Mouse (Mus musculus): ENCODE results near the gene Emilin2.

- TF ChIP-seq CTCF (IDR thresholded peaks at IDR 0.05; ENCODE audit: borderline replicate concordance, extremely low read depth, insufficient read depth, insufficient read length) = no peak
- no peak for TF ChIP-seq POLR2A (IDR thresholded peaks at IDR 0.05; ENCODE audit: borderline replicate concordance, extremely low read depth, insufficient read depth, insufficient read length, poor library complexity, severe bottlenecking)
Observed at GRCm38 (mm10) chr17:71264739-71265138, 47.0 kb downstream of the Emilin2 start.
